Mouse (Mus musculus): Measurements from ENCODE around the gene Adgre5.

The Adgre5 gene

DNA sequence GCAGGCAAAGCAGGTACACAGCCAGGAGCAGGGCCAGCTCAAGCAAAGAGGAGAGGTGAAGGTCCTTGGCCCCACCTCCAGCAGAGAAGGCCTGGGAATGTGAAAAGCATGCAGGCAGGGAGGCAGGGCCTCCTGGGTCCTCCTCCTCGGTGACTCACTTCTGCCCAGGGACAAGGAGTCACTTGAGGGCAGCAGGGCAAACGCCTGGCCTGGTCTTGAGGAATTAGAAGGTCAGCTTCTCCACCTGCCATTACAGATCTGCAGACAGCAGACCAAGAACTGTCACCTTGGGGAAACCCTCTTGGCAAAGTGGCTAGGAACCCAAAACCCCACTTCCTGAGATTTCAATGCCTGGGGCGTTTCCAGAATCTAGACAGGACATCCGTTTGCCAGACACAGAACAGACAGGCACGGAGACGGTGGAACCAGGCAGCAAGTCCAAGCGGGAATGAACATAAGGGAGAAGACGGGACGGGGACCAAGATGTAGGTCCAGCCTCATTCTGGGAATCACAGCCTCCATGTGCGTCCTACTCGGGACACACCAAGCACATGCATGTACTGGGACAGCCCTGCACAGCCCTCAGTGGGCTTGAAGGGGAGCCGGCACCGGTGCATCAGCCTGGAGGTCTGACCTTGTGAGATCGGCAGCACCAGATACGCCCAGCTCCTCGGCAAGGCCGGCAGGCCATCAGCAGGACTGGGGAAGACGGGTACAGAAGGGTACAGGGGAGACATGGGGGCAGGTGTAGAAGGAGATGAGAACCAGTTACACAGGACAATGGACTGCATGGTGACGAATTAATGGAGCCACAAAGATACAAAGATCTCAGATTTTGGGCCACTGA lies 43.5 kb downstream of the Adgre5 start:
- no peak for TF ChIP-seq POU5F1 (IDR thresholded peaks at IDR 0.05; ENCODE audit: borderline replicate concordance, low read length)
- TF ChIP-seq NANOG (IDR thresholded peaks at IDR 0.05; ENCODE audit: borderline replicate concordance, low read length) = no peak
- TF ChIP-seq CTCF (conservative IDR thresholded peaks at IDR 0.05; ENCODE audit: low read length) = no peak
- H3K27me3 ChIP-seq (ENCODE audit: insufficient read depth, low read length) = peaks cover 26% of the 10 kb centered on the region
- H3K9me3 ChIP-seq (ENCODE audit: low read length) = no peaks in the 10 kb centered on the region
- peaks cover under 1% of the 10 kb centered on the region; the same call in 1 of the 2 replicates for H3K36me3 ChIP-seq (ENCODE audit: insufficient read depth, low read length)
- peak overlapping the region; percentile 91 for H3K4me3 ChIP-seq (replicated peaks; ENCODE audit: low read length)
- peaks cover 56% of the 10 kb centered on the region for H3K4me1 ChIP-seq (replicated peaks; ENCODE audit: low read depth, low read length)

DNA sequence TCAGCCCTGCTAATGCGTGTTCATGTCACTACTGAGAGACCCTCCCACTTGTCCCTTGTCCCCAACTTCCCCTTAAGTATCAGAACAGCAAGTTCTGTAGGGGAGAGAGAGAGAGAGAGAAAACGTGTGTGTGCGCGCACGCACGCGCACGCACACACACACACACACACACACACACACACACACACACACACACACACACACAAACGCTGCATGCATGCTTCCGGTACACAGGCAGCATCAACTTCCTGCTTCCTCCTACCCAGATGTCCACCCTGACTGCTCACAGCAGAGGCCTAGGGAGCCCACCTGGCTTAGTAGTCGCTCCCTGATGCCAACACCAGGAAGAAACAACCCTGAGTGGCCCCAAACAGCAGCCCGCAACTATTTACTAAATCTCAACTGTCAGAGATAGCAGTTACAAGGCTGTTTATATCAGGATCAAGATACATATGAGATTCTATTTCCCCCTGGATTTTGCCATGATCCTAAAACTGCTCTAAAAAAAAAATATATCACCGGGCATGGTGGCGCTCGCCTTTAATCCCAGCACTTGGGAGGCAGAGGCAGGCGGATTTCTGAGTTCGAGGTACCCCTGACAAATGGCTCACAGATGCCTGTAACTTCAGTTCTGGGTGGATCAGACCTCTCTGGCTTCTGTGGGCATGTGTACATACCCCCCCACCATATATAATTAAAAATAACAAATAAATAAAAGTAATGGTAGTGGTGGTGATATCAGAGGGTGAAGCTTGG lies 45.6 kb downstream of the Adgre5 start:
- Histone ChIP-seq H3K36me3 (ENCODE audit: insufficient read depth, low read length) (peaks cover 21% of the 10 kb centered on the region), H3K4me1 (replicated peaks; ENCODE audit: low read depth, low read length) (peaks cover 61% of the 10 kb centered on the region), H3K4me3 (replicated peaks; ENCODE audit: low read length) (no peak overlapping the region), H3K27me3 (ENCODE audit: insufficient read depth, low read length) (peaks cover 24% of the 10 kb centered on the region), H3K9me3 (ENCODE audit: low read length) (no peaks in the 10 kb centered on the region)
- TF ChIP-seq NANOG (IDR thresholded peaks at IDR 0.05; ENCODE audit: borderline replicate concordance, low read length) = no peak
- no peak for TF ChIP-seq POU5F1 (IDR thresholded peaks at IDR 0.05; ENCODE audit: borderline replicate concordance, low read length)
- TF ChIP-seq CTCF (conservative IDR thresholded peaks at IDR 0.05; ENCODE audit: low read length) = no peak

DNA sequence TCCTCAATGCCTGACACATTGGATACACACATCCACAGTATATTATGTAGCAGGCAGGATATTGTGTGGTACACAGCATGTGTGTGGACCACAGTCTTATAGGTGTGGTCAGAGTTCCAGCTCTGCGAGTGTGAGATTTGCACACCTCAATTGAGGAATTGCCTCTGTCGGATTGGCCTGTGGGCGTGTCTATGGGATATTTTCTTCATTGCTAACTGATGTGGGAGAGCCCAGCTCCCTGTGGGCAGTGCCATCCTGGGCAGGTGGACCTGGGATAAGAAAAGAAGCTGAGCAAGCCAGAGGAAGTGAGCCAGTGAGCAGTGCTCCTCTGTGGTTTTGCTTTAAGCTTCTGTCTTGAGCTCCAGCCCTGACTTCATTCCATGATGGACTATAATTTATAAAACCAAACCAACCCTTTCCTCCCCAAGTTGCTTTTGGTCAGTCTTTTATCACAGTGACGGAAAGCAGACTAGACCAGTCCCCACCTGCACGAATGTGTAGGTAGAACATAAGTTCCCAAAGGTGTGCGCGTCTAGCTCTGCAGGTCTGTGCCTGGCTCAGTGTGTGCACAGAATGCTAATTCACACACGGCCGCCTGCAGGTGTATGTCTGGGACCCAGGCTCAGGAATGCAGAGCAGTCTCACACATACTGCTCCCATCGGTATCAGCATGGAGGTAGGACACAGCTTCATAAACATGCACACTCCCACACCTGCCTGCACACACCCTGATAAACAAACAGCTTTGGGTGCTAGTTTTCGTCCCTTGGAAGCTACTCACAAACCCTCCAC lies 46.6 kb downstream of the Adgre5 start:
- TF ChIP-seq CTCF (conservative IDR thresholded peaks at IDR 0.05; ENCODE audit: low read length) (no peak), NANOG (IDR thresholded peaks at IDR 0.05; ENCODE audit: borderline replicate concordance, low read length) (no peak), POU5F1 (IDR thresholded peaks at IDR 0.05; ENCODE audit: borderline replicate concordance, low read length) (no peak)
- Histone ChIP-seq H3K36me3 (ENCODE audit: insufficient read depth, low read length) (peaks cover 30% of the 10 kb centered on the region), H3K4me3 (replicated peaks; ENCODE audit: low read length) (no peak overlapping the region), H3K9me3 (ENCODE audit: low read length) (no peaks in the 10 kb centered on the region), H3K4me1 (replicated peaks; ENCODE audit: low read depth, low read length) (peaks cover 56% of the 10 kb centered on the region), H3K27me3 (ENCODE audit: insufficient read depth, low read length) (peaks cover 24% of the 10 kb centered on the region)

DNA sequence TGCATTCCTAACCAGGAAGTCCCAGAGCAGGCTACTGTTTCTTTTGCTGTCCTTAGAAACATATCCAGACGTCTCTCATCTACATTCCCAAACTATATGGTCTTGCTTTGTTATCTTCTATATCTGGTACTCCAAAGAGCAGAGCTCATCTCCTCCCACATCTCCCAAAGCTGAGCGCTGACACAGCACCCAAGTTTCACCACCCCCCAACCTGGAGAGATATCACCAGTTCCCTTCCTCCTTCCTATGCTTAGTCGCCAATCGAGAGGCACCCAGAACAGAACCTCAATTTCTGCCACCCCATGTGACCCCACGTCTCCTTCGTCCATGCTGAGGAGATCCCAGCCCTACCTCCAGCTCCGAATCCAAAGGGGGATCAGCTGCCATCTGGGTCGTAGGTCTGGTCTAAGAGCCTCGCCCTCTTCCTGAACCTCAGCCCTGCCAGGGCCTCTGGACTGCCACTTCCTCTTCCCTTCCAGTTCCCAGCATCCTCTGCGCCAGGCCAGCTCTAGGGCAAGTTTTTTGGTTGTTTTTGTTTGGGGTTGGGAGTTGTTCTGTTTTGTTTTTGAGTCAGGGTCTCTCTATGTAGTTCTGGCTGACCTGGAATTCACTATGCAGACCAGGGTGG lies 47.4 kb downstream of the Adgre5 start:
- peaks cover 32% of the 10 kb centered on the region for H3K36me3 ChIP-seq (ENCODE audit: insufficient read depth, low read length)
- H3K27me3 ChIP-seq (ENCODE audit: insufficient read depth, low read length) = peaks cover 24% of the 10 kb centered on the region
- peaks cover 52% of the 10 kb centered on the region for H3K4me1 ChIP-seq (replicated peaks; ENCODE audit: low read depth, low read length)
- H3K4me3 ChIP-seq (replicated peaks; ENCODE audit: low read length) = no peak overlapping the region
- TF ChIP-seq NANOG (IDR thresholded peaks at IDR 0.05; ENCODE audit: borderline replicate concordance, low read length) (no peak), POU5F1 (IDR thresholded peaks at IDR 0.05; ENCODE audit: borderline replicate concordance, low read length) (no peak), CTCF (conservative IDR thresholded peaks at IDR 0.05; ENCODE audit: low read length) (no peak)
- no peaks in the 10 kb centered on the region for H3K9me3 ChIP-seq (ENCODE audit: low read length)

DNA sequence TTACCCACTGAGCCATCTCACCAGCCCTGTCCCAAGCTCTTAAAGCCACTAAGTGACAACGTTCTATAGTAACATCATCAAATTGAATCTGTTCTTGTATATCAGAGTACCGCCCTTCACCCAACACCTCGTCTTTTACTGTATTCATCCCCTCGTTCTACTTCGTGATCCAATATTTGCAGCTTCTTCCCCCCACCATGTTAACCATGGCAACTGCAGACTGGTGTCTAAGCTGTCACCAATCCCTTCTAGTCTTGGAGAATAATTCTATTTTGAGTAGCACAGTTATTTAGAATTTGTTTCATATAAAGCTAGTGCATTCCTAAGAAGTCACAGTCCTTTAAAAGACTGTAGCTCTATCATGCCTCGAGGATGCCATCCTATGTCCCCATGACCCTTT lies 51.9 kb downstream of the Adgre5 start:
- Histone ChIP-seq H3K36me3 (ENCODE audit: insufficient read depth, low read length) (peaks cover 49% of the 10 kb centered on the region), H3K27me3 (ENCODE audit: insufficient read depth, low read length) (no peaks in the 10 kb centered on the region), H3K4me3 (replicated peaks; ENCODE audit: low read length) (no peak overlapping the region)

DNA sequence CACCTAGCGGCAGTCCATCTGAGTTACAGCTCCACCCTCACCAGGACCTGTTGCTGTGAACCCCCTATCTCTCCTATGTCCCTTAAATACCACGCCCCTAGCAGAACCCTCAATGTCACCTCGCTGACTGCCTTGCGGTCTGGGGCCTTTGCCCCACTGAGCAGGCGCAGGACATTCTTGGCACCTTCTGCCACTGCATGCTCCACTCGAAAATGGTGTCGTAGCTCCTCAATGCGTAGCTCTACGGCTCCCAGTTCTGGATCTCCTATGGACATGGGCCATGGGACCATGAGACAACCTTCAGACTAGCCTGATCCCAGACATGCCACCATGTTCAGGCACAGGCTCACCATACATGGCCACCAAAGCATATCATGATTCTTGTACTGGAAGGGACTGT lies 56.6 kb downstream of the Adgre5 start:
- no peak overlapping the region for H3K4me3 ChIP-seq (replicated peaks; ENCODE audit: low read length)
- peaks cover 18% of the 10 kb centered on the region for H3K4me1 ChIP-seq (replicated peaks; ENCODE audit: low read depth, low read length)
- no peaks in the 10 kb centered on the region for H3K27me3 ChIP-seq (ENCODE audit: insufficient read depth, low read length)
- peaks cover 52% of the 10 kb centered on the region for H3K36me3 ChIP-seq (ENCODE audit: insufficient read depth, low read length)
- TF ChIP-seq CTCF (conservative IDR thresholded peaks at IDR 0.05; ENCODE audit: low read length) (no peak), NANOG (IDR thresholded peaks at IDR 0.05; ENCODE audit: borderline replicate concordance, low read length) (no peak), POU5F1 (IDR thresholded peaks at IDR 0.05; ENCODE audit: borderline replicate concordance, low read length) (no peak)
- no peaks in the 10 kb centered on the region for H3K9me3 ChIP-seq (ENCODE audit: low read length)

More for the DNA sequence above, 51.9 kb downstream of the Adgre5 start:
- TF ChIP-seq NANOG (IDR thresholded peaks at IDR 0.05; ENCODE audit: borderline replicate concordance, low read length) = no peak
- no peak for TF ChIP-seq POU5F1 (IDR thresholded peaks at IDR 0.05; ENCODE audit: borderline replicate concordance, low read length)
- TF ChIP-seq CTCF (conservative IDR thresholded peaks at IDR 0.05; ENCODE audit: low read length) = no peak
- Histone ChIP-seq H3K9me3 (ENCODE audit: low read length) (no peaks in the 10 kb centered on the region), H3K4me1 (replicated peaks; ENCODE audit: low read depth, low read length) (peaks cover 25% of the 10 kb centered on the region)

DNA sequence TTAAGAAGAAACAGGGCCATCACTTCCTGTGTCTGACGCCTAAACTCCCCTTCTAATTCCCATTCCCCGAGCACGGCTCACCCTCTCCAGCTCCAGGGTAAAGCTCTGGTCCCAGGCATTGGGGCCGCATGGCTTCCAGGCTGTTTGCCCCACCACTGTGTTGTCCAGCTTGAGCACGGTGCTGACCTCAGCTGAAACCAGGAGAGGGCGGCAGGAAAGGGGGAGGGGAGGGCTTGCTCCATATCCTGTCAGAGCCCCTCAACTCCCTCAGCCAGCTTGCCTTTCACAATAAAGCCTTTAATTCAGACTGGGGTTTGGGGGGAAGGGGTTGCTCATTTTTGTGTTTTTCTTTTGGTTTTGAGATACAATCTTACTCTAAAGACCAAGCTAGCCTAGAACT lies 60.0 kb downstream of the Adgre5 start:
- Histone ChIP-seq H3K9me3 (ENCODE audit: low read length) (no peaks in the 10 kb centered on the region), H3K4me1 (replicated peaks; ENCODE audit: low read depth, low read length) (peaks cover 23% of the 10 kb centered on the region), H3K4me3 (replicated peaks; ENCODE audit: low read length) (no peak overlapping the region), H3K27me3 (ENCODE audit: insufficient read depth, low read length) (no peaks in the 10 kb centered on the region), H3K36me3 (ENCODE audit: insufficient read depth, low read length) (peaks cover 68% of the 10 kb centered on the region)
- TF ChIP-seq POU5F1 (IDR thresholded peaks at IDR 0.05; ENCODE audit: borderline replicate concordance, low read length) (no peak), CTCF (conservative IDR thresholded peaks at IDR 0.05; ENCODE audit: low read length) (no peak), NANOG (IDR thresholded peaks at IDR 0.05; ENCODE audit: borderline replicate concordance, low read length) (no peak)
